Mouse (Mus musculus) bone marrow, adult 2 months (tissue): ENCODE measurements around the gene Fam98c.

Experiments used
- CTCF ChIP-seq: fragments of 200-500 bp; IDR thresholded peaks from 2 replicates; pipeline ENCODE4 v1.5.1; 2011; ENCODE audit warnings: low read length, control low read depth; ENCODE audit not compliant: control insufficient read depth, insufficient read depth
- POLR2A ChIP-seq: fragments of 200-500 bp; IDR thresholded peaks from 2 replicates; pipeline ENCODE4 v1.6.1; 2011; ENCODE audit warnings: low read depth, mild to moderate bottlenecking, control low read depth, low read length, borderline replicate concordance; ENCODE audit not compliant: control insufficient read depth

- TF ChIP-seq CTCF: no peak
- TF ChIP-seq POLR2A: no peak
Measured at GRCm38 (mm10) chr7:29170066-29170754, 14.2 kb upstream of the Fam98c start, which contains the start of the genes Ggn and Spred3.
